Mouse (Mus musculus) heart, adult 2 months (tissue): Measurements from ENCODE around the gene Id1.

Source experiments
- CTCF ChIP-seq: fragments of 200-600 bp; IDR thresholded peaks from 2 replicates; pipeline ENCODE4 v1.8.1; 2022; ENCODE audit warnings: antibody characterized with exemption, mild to moderate bottlenecking, moderate library complexity
- EP300 ChIP-seq: fragments of 200-500 bp; IDR thresholded peaks from 2 replicates; pipeline ENCODE4 v1.6.1; 2011; ENCODE audit warnings: low read depth, low read length, control low read depth; ENCODE audit not compliant: insufficient read depth
- POLR2A ChIP-seq: fragments of 200-500 bp; IDR thresholded peaks from 2 replicates; pipeline ENCODE4 v1.6.1; 2011; ENCODE audit warnings: mild to moderate bottlenecking, low read depth, low read length, control low read depth; ENCODE audit not compliant: insufficient read depth

- TF ChIP-seq CTCF, result no peak
- no peak for TF ChIP-seq EP300
- TF ChIP-seq POLR2A, result no peak
These were observed 2.9 kb upstream of the Id1 start for GRCm38 (mm10) chr2:152733201-152733600.
